Mouse (Mus musculus) adrenal gland, postnatal 4 days (tissue): ENCODE results near the gene Tsr2. TPM values are rescaled to one million over a fixed set of nuclear protein-coding genes. Genes with fewer than 3 reads are reported as not detected.

ENCODE experiments used
- DNase-seq, 2 experiments: peaks; one replicate each; pipeline ENCODE4 v3.0.0; 2021 to 2022; ENCODE audit warnings: low spot score in 2 of 2, mixed read lengths in 2 of 2
- long read RNA-seq, 2 experiments: library from polyadenylated mRNA; stranded (forward); transcript quantifications; one replicate each; pipeline ENCODE4 v2.0.0; 2021
- total RNA-seq, 2 experiments: library from RNA; stranded (reverse); gene quantifications; 2 replicates each; pipeline ENCODE4 v1.2.3; 2021

Tsr2 gene
- total RNA-seq, result 10 to 100 TPM; 34.6 to 37.8 TPM
- long read RNA-seq, experiment 1, transcript Tsr2-202 (5 exons, 3,796 nt), result major isoform, 13 of 16 reads
- long read RNA-seq, experiment 1, partial matches to known transcripts, result 0 of 16 reads
- long read RNA-seq, experiment 1, other reads (novel, unspliced or antisense), result 2 of 16 reads
- long read RNA-seq, experiment 2, transcript Tsr2-202 (5 exons, 3,796 nt), result major isoform, 13 of 21 reads
- long read RNA-seq, experiment 2, partial matches to known transcripts, result 2 of 21 reads
- long read RNA-seq, experiment 2, other reads (novel, unspliced or antisense), result 1 of 21 reads

- peak; percentile 14 to 39 for DNase-seq
Observed at GRCm38 (mm10) chrX:151096171-151097058, at the start of gene Tsr2. Gene Tsr2 (minus strand): TSS chrX:151096543.

GRCm38 (mm10) chrX:151132785-151133184 lies 36.4 kb upstream of the Tsr2 start:
- no peak for DNase-seq

- no peak for DNase-seq
Observed at GRCm38 (mm10) chrX:151130493-151130892, 34.1 kb upstream of the Tsr2 start.

- DNase-seq, result no peak
Observed at GRCm38 (mm10) chrX:151123933-151124332, 27.6 kb upstream of the Tsr2 start.

- no peak for DNase-seq
Observed at GRCm38 (mm10) chrX:151117432-151117831, 21.1 kb upstream of the Tsr2 start.

GRCm38 (mm10) chrX:151116795-151117194 lies 20.5 kb upstream of the Tsr2 start:
- DNase-seq, result no peak

GRCm38 (mm10) chrX:151107301-151108067 lies 11.1 kb upstream of the Tsr2 start:
- DNase-seq, result no peak

GRCm38 (mm10) chrX:151087418-151087817 lies 8.9 kb downstream of the Tsr2 start:
- no peak for DNase-seq

- no peak for DNase-seq
Observed at GRCm38 (mm10) chrX:151085599-151085998, 10.7 kb downstream of the Tsr2 start.

- no peak for DNase-seq
Observed at GRCm38 (mm10) chrX:151076941-151077485, 19.3 kb downstream of the Tsr2 start.

GRCm38 (mm10) chrX:151076007-151076406 lies 20.3 kb downstream of the Tsr2 start:
- no peak for DNase-seq

GRCm38 (mm10) chrX:151067876-151068275 lies 28.5 kb downstream of the Tsr2 start:
- DNase-seq, result no peak

GRCm38 (mm10) chrX:151066071-151066666 lies 30.2 kb downstream of the Tsr2 start:
- DNase-seq, result peak in 1 of 2 experiments; percentile 11

- DNase-seq, result no peak
Observed at GRCm38 (mm10) chrX:151061615-151062299, 34.6 kb downstream of the Tsr2 start.

- DNase-seq, result no peak
Observed at GRCm38 (mm10) chrX:151059346-151059745, 37.0 kb downstream of the Tsr2 start.

- DNase-seq, result no peak
Observed at GRCm38 (mm10) chrX:151055559-151055958, 40.8 kb downstream of the Tsr2 start.

GRCm38 (mm10) chrX:151054489-151054888 lies 41.9 kb downstream of the Tsr2 start:
- no peak for DNase-seq

- no peak for DNase-seq
Observed at GRCm38 (mm10) chrX:151050337-151050736, 46.0 kb downstream of the Tsr2 start.

GRCm38 (mm10) chrX:151049661-151050215 lies 46.6 kb downstream of the Tsr2 start:
- no peak for DNase-seq
